Mouse (Mus musculus) stomach, embryonic 14.5 days (tissue): ENCODE results near the gene Prr29. TPM values are rescaled to one million over a fixed set of nuclear protein-coding genes. Genes with fewer than 3 reads are reported as not detected.
"Not testable (repeated sequence)": the region's sequence is repeated elsewhere in the genome, so short reads cannot be mapped to it uniquely, and the experiment has no call there.

Source experiments
- ATAC-seq: fragments of 200-750 bp; cut with Nextera tagmentation; 2 replicates; pipeline ENCODE4 v1.8.0; 2017; ENCODE audit warnings: low read depth, moderate TSS enrichment; ENCODE audit not compliant: insufficient number of reproducible peaks, insufficient read depth, low FRiP score
- H3K27ac ChIP-seq: fragments of 300-500 bp; sonication (generic); 2 replicates; pipeline ENCODE4 v1.5.1; 2014; ENCODE audit warnings: mild to moderate bottlenecking, low read length, moderate library complexity, mixed read lengths
- H3K27me3 ChIP-seq: fragments of 300-500 bp; sonication (generic); 2 replicates; pipeline ENCODE4 v1.6.1; 2014; ENCODE audit warnings: low read length, control low read depth, mixed read lengths; ENCODE audit not compliant: control insufficient read depth, insufficient read depth
- H3K36me3 ChIP-seq: fragments of 300-500 bp; sonication (generic); 2 replicates; pipeline ENCODE4 v1.6.1; 2014; ENCODE audit warnings: mild to moderate bottlenecking, control low read depth, low read length, moderate library complexity, mixed read lengths; ENCODE audit not compliant: control insufficient read depth, insufficient read depth
- H3K4me1 ChIP-seq: fragments of 300-500 bp; sonication (generic); 2 replicates; pipeline ENCODE4 v1.6.1; 2014; ENCODE audit warnings: low read length, control low read depth, mixed read lengths; ENCODE audit not compliant: control insufficient read depth, insufficient read depth
- H3K4me2 ChIP-seq: fragments of 300-500 bp; sonication (generic); replicated peaks from 2 replicates; pipeline ENCODE4 v1.6.1; 2014; ENCODE audit warnings: low read depth, low read length, control low read depth
- H3K4me3 ChIP-seq: fragments of 300-500 bp; sonication (generic); 2 replicates; pipeline ENCODE4 v1.5.1; 2014; ENCODE audit warnings: low read depth, low read length, control low read depth
- H3K9ac ChIP-seq: fragments of 300-500 bp; sonication (generic); replicated peaks from 2 replicates; pipeline ENCODE4 v1.6.1; 2014; ENCODE audit warnings: low read depth, mild to moderate bottlenecking, control low read depth, low read length, moderate library complexity, mixed read lengths
- H3K9me3 ChIP-seq: fragments of 300-500 bp; sonication (generic); 2 replicates; pipeline ENCODE4 v1.6.1; 2016; ENCODE audit warnings: low read depth, low read length, control low read depth; ENCODE audit not compliant: control insufficient read depth
- WGBS: fragments of 180-500 bp; shearing (Covaris S2); extraction: QIAGEN DNeasy Blood & Tissue Kit; methylation state at CpG from one replicate; pipeline ENCODE4 v1.1.7; 2014; 5-methylcytosine and 5-hydroxymethylcytosine counted together
- polyA plus RNA-seq: library from polyadenylated mRNA; unstranded; fragments of >200 nt; fragmentation: Nextera tagmentation; extraction: Ambion mirVana; gene quantifications from 2 replicates; pipeline ENCODE4 v1.2.1, GENCODE M21; 2014

The Prr29 gene
- polyA plus RNA-seq, 1 experiment from 2014 or later, result 0.77 TPM

DNA sequence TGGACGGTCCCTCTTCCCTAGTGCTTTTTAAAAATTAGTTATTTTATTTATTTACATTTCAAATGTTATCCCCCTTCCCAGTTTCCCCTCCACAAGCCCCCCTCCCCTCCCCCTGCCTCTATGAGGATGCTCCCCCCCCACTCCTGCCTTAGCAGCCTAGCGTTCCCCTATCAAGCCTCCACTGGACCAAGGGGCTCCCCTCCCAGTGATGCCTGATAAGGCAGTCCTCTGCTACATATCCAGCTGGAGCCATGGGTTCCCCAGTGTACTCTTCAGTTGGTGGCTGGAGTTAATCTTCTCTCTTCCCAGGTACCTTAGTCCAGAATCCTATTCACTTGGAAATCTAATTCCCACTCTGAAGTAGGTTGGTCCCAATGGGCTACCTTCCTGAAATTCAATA, 28.8 kb downstream of the Prr29 start:
- H3K4me1 ChIP-seq, H3K27ac ChIP-seq, H3K36me3 ChIP-seq, H3K4me2 ChIP-seq, H3K27me3 ChIP-seq, ATAC-seq, H3K9me3 ChIP-seq, H3K9ac ChIP-seq, H3K4me3 ChIP-seq: not testable (repeated sequence)
- 89% methylated on average over 2 of the region's 2 CpGs for WGBS

DNA sequence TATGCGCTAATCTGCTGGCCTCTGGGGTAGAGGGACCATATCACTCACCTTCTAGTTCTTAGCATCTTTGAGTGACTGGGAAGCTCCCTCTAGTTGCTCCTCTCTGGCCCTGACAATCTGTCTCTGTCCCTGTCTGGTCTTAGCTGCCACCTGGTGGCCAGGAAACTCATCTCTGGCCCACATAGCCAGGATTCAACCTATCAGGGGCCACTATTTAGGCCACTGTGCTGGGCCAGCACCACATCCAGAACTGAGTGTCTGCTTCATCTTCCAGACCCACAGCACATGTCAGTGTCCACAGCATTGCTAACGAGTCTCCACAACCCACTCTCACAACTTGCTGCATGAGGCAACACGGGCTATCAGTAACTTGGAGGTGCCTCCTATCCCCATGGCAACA, 32.4 kb downstream of the Prr29 start:
- Histone ChIP-seq H3K4me3 (no peak overlapping the region), H3K9me3 (no peaks in the 10 kb centered on the region), H3K4me2 (no peak overlapping the region), H3K4me1 (no peaks in the 10 kb centered on the region), H3K27me3 (no peaks in the 10 kb centered on the region), H3K36me3 (peaks cover 13% of the 10 kb centered on the region), H3K9ac (no peak overlapping the region), H3K27ac (no peak overlapping the region)
- WGBS, result 87% methylated on average over 3 of the region's 3 CpGs
- ATAC-seq, result no peak

DNA sequence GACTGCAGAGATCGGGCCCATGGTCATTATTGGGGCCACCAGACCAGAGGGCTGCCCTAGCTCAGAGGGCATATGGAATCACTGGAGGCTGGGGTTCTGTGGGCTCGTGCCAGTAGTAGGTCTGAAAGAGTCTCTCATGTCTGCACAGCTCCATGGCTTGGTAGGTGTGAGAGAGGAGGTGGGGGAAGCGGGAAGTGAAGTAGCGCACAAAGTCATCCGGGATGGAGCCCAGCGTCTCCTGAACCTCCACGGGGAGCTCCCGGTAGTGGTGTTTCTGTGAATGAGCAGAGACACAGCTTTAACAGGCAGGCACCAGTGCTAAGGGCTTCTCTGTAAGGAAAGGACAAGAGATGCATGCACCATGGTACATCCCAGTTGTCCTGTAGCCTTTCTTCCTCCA, 33.2 kb downstream of the Prr29 start:
- Histone ChIP-seq H3K27ac (no peak overlapping the region), H3K4me1 (no peaks in the 10 kb centered on the region), H3K36me3 (peaks cover 16% of the 10 kb centered on the region), H3K9ac (no peak overlapping the region), H3K4me3 (no peak overlapping the region), H3K27me3 (no peaks in the 10 kb centered on the region), H3K4me2 (no peak overlapping the region), H3K9me3 (no peaks in the 10 kb centered on the region)
- 84% methylated on average over 8 of the region's 8 CpGs for WGBS
- ATAC-seq, result no peak

DNA sequence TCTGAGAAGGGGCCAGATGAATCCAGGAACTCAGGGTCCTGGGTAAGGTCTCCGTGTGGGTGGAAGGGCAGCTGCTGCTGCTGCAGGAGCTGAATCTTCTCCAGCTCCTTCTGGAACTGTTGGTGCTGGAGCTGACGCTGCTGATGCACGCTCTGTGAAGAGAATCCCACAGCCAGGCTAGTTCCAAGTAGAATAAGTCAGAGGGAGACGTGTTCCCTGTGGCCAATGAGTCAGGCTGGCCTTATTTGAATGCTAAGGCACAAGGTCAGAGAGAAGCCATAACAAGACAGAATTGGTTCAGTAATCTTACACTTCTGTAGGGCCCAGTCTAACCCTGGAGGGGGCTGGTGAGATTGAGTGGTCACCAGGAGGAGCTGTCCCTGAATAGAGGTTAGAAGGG, 44.7 kb downstream of the Prr29 start:
- Histone ChIP-seq H3K27ac (no peak overlapping the region), H3K9me3 (no peaks in the 10 kb centered on the region), H3K4me3 (no peak overlapping the region), H3K9ac (no peak overlapping the region), H3K27me3 (no peaks in the 10 kb centered on the region), H3K4me2 (no peak overlapping the region), H3K4me1 (no peaks in the 10 kb centered on the region), H3K36me3 (peaks cover 16% of the 10 kb centered on the region; the same call in 1 of the 2 replicates)
- no peak for ATAC-seq
- WGBS, result 69% methylated on average over 4 of the region's 4 CpGs

- Histone ChIP-seq H3K36me3 (peaks cover 16% of the 10 kb centered on the region; the same call in 1 of the 2 replicates), H3K4me2 (no peak overlapping the region), H3K27ac (no peak overlapping the region), H3K27me3 (no peaks in the 10 kb centered on the region), H3K4me3 (no peak overlapping the region), H3K9me3 (no peaks in the 10 kb centered on the region), H3K4me1 (no peaks in the 10 kb centered on the region), H3K9ac (no peak overlapping the region)
- 78% methylated on average over 3 of the region's 3 CpGs for WGBS
- ATAC-seq, result no peak
Measured at GRCm38 (mm10) chr11:106410507-106410906, 45.2 kb downstream of the Prr29 start.

GRCm38 (mm10) chr11:106411157-106411556, 45.9 kb downstream of the Prr29 start:
- ATAC-seq, result no peak
- no peaks in the 10 kb centered on the region for H3K9me3 ChIP-seq
- no peaks in the 10 kb centered on the region for H3K4me1 ChIP-seq
- WGBS, result 79% methylated on average over 2 of the region's 2 CpGs
- H3K36me3 ChIP-seq, result peaks cover 13% of the 10 kb centered on the region; the same call in 1 of the 2 replicates
- no peak overlapping the region for H3K4me3 ChIP-seq
- no peak overlapping the region for H3K27ac ChIP-seq
- no peak overlapping the region for H3K9ac ChIP-seq
- no peak overlapping the region for H3K4me2 ChIP-seq
- H3K27me3 ChIP-seq, result no peaks in the 10 kb centered on the region

DNA sequence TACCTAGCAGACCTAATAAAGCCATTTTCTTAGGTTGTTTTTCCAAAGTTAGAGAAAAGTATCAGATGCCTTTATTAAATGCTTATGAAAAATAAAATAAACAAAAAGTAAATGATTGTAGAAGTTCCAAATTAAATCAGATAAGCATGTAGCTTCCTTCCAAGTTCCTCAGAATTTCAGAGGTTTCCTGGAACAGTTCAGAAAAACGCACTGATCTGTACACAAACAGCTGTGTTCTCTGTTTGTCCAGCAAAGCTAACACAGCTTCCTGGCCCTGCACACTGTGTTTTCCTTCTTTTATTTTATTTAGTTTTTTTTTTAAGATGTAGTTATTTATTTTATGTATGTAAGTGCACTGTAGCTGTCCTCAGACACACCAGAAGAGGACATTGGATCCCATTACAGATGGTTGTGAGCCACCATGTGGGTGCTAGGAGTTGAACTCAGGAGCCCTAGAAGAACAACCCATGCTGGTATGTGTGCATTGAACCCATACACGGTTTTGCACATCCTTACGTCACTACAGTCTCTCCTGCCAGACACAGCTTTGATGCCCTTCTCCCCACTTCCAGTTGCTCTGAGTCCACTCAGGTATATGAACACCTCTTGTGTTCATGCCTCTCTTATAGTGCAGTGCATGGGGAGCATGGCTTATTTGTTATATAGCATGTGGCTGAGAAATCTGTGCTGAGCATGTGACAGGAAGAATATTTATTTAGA, 47.5 kb downstream of the Prr29 start:
- Histone ChIP-seq H3K27ac (no peak overlapping the region), H3K4me1 (no peaks in the 10 kb centered on the region), H3K4me2 (no peak overlapping the region), H3K4me3 (no peak overlapping the region), H3K9ac (no peak overlapping the region), H3K9me3 (no peaks in the 10 kb centered on the region), H3K27me3 (no peaks in the 10 kb centered on the region), H3K36me3 (peaks cover 4% of the 10 kb centered on the region; the same call in 1 of the 2 replicates)
- no peak for ATAC-seq
- WGBS, result 87% methylated on average over 3 of the region's 3 CpGs

DNA sequence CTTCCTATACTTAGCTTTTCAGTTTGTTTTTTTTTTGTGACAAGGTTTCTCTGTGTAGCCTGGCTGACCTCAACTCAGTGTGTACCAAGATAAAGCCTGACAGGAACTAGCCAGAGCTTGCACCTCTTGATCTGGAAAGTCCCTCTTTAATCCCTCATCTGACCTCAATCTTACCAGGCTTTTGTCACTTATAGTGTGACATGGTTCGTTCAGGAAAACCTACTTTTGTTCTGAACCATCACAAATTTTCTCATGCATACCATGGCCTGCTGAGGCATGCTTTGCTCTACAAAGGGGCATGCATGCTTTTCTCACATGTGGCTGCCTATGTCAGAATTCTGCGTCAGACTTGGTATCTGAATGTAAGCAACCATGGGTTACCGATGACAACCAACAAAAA, 51.1 kb downstream of the Prr29 start:
- Histone ChIP-seq H3K36me3 (peaks cover 4% of the 10 kb centered on the region; the same call in 1 of the 2 replicates), H3K4me3 (no peak overlapping the region), H3K4me1 (no peaks in the 10 kb centered on the region), H3K4me2 (no peak overlapping the region), H3K9ac (no peak overlapping the region), H3K9me3 (no peaks in the 10 kb centered on the region), H3K27ac (no peak overlapping the region), H3K27me3 (no peaks in the 10 kb centered on the region)
- 74% methylated on average over 3 of the region's 3 CpGs for WGBS
- no peak for ATAC-seq

- Histone ChIP-seq H3K4me1 (no peaks in the 10 kb centered on the region), H3K9me3 (no peaks in the 10 kb centered on the region), H3K4me3 (no peak overlapping the region), H3K27ac (no peak overlapping the region), H3K27me3 (no peaks in the 10 kb centered on the region), H3K36me3 (peaks cover 4% of the 10 kb centered on the region; the same call in 1 of the 2 replicates), H3K4me2 (no peak overlapping the region), H3K9ac (no peak overlapping the region)
- no peak for ATAC-seq
- WGBS, result 90% methylated on average over 2 of the region's 2 CpGs
Measured at GRCm38 (mm10) chr11:106417860-106418259, 52.6 kb downstream of the Prr29 start.
